Mouse (Mus musculus) embryonic fibroblast, embryonic 13.5 days (primary cell): ENCODE measurements around the gene Gm34302.

ENCODE experiments used
- CTCF ChIP-seq: IDR thresholded peaks from 2 replicates; pipeline ENCODE4 v1.5.1; 2011; ENCODE audit warnings: mild to moderate bottlenecking, control low read depth, low read length, moderate library complexity, borderline replicate concordance; ENCODE audit not compliant: insufficient read depth
- POLR2A ChIP-seq: IDR thresholded peaks from 2 replicates; pipeline ENCODE4 v1.6.1; 2011; ENCODE audit warnings: low read depth, mild to moderate bottlenecking, control low read depth, low read length, moderate library complexity

DNA sequence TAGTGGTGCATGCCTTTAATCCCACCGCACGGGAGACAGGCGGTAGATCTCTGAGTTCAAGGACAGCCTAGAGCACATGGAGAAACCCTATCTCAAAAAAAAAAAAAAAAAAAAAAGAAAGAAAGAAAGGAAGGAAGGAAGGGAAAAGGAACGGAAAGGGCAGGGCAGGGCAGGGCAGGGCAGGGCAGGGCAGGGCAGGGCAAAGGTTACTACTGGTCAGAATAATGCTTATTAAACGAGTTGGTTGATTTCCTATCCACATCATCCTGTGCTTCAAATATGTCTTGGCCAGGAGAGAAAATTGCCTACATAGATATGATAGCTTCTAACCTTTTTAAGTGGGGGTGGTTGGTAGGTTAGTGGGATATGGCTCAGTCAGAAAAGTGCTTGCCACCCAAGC lies 25.2 kb upstream of the Gm34302 start:
- TF ChIP-seq CTCF (no peak), POLR2A (no peak)
